Mouse (Mus musculus): Measurements from ENCODE around the gene Fcho2.

DNA sequence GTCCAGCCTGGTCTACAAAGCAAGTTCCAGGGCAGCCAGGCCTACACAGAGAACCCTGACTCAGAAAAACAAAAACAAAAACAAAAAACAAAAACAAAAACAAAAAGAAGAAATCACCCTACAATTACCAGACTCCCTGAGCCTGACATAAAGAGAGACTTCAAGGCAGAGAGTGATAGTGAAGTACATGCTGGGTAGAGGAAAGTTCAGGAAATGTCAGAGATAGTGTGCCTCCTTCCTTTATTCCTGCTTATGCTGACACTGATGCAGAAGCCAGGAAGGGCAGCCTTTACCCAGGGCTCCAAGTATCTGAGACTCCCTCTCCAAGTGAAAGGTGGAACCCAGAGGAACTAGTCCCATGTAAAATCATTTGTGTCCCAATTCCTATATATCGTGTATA is 10.8 kb downstream of the Fcho2 start:
- TF ChIP-seq POLR2A (IDR thresholded peaks at IDR 0.05; ENCODE audit: extremely low read depth, insufficient read depth, low read length) (no peak), CTCF (IDR thresholded peaks at IDR 0.05; ENCODE audit: low read depth, low read length) (no peak)

Measured in liver, adult 2 months (tissue).